Mouse (Mus musculus): ENCODE results near the gene Lpar1.

Lpar1 gene

GRCm38 (mm10) chr4:58553631-58554358 is at the start of gene Lpar1:
Gene Lpar1 (minus strand): TSS chr4:58553898.
- in situ Hi-C loops (cut with MboI, MseI) = no loop called here

- in situ Hi-C loops (cut with MboI, MseI) = no loop called here
These were observed 32.2 kb upstream of the Lpar1 start for GRCm38 (mm10) chr4:58585942-58586341.

GRCm38 (mm10) chr4:58581191-58581590 is 27.5 kb upstream of the Lpar1 start:
- in situ Hi-C loops (cut with MboI, MseI) = no loop called here

GRCm38 (mm10) chr4:58580516-58580915 is 26.8 kb upstream of the Lpar1 start:
- in situ Hi-C loops (cut with MboI, MseI) = no loop called here

GRCm38 (mm10) chr4:58580098-58580497 is 26.4 kb upstream of the Lpar1 start:
- in situ Hi-C loops (cut with MboI, MseI) = no loop called here

- in situ Hi-C loops (cut with MboI, MseI) = no loop called here
These were observed 24.8 kb upstream of the Lpar1 start for GRCm38 (mm10) chr4:58578488-58578887.

GRCm38 (mm10) chr4:58577382-58578048 is 23.8 kb upstream of the Lpar1 start:
- in situ Hi-C loops (cut with MboI, MseI) = no loop called here

GRCm38 (mm10) chr4:58575831-58576230 is 22.1 kb upstream of the Lpar1 start:
- in situ Hi-C loops (cut with MboI, MseI) = no loop called here

- in situ Hi-C loops (cut with MboI, MseI) = no loop called here
These were observed 20.3 kb upstream of the Lpar1 start for GRCm38 (mm10) chr4:58574024-58574423.

- in situ Hi-C loops (cut with MboI, MseI) = no loop called here
These were observed 18.7 kb upstream of the Lpar1 start for GRCm38 (mm10) chr4:58572446-58572845.

GRCm38 (mm10) chr4:58571661-58572060 is 18.0 kb upstream of the Lpar1 start:
- in situ Hi-C loops (cut with MboI, MseI) = no loop called here

- in situ Hi-C loops (cut with MboI, MseI) = no loop called here
These were observed 17.5 kb upstream of the Lpar1 start for GRCm38 (mm10) chr4:58571232-58571631.

- in situ Hi-C loops (cut with MboI, MseI) = loop anchor here (5.0 kb wide), 1 partner anchor 334 kb away; no protein-coding TSS in a partner anchor
These were observed 14.8 kb upstream of the Lpar1 start for GRCm38 (mm10) chr4:58568486-58568885.

GRCm38 (mm10) chr4:58562776-58563175 is 9.1 kb upstream of the Lpar1 start:
- in situ Hi-C loops (cut with MboI, MseI) = no loop called here

- in situ Hi-C loops (cut with MboI, MseI) = no loop called here
These were observed 3.3 kb upstream of the Lpar1 start for GRCm38 (mm10) chr4:58557001-58557400.

GRCm38 (mm10) chr4:58554359-58554838 is 701 bp upstream of the Lpar1 start:
- in situ Hi-C loops (cut with MboI, MseI) = no loop called here

GRCm38 (mm10) chr4:58552731-58553630 is 717 bp downstream of the Lpar1 start:
- in situ Hi-C loops (cut with MboI, MseI) = no loop called here

- in situ Hi-C loops (cut with MboI, MseI) = no loop called here
These were observed 1.5 kb downstream of the Lpar1 start for GRCm38 (mm10) chr4:58552229-58552628.

- in situ Hi-C loops (cut with MboI, MseI) = no loop called here
These were observed 1.9 kb downstream of the Lpar1 start for GRCm38 (mm10) chr4:58551820-58552219.

- in situ Hi-C loops (cut with MboI, MseI) = no loop called here
These were observed 6.0 kb downstream of the Lpar1 start for GRCm38 (mm10) chr4:58547725-58548124.

GRCm38 (mm10) chr4:58547273-58547565 is 6.5 kb downstream of the Lpar1 start:
- in situ Hi-C loops (cut with MboI, MseI) = no loop called here

All from regulatory T cell (primary cell).